Mouse (Mus musculus) myocyte (in vitro differentiated cells): ENCODE measurements at regions not wholly inside any gene's neighbourhood (a gene's known extent, or its start where the extent isn't known, plus 50 kb on each side); places are given as distances from the start of the nearest gene placed in this dataset.
A peak's percentile ranks its signal among the peaks of the same experiment; 100 is the strongest.

Experiments
- H3K27me3 ChIP-seq: one replicate; pipeline ENCODE4 v1.6.1; 2011; ENCODE audit not compliant: control insufficient read depth, insufficient read depth, insufficient read length
- H3K36me3 ChIP-seq: one replicate; pipeline ENCODE4 v1.6.1; 2011; ENCODE audit not compliant: control insufficient read depth, insufficient read depth
- H3K4me2 ChIP-seq: one replicate; pipeline ENCODE4 v1.6.1; 2011; ENCODE audit warnings: low read depth, control low read depth
- H3K4me3 ChIP-seq: one replicate; pipeline ENCODE4 v1.5.1; 2011; ENCODE audit warnings: mild to moderate bottlenecking, control low read depth, moderate library complexity
- H3K79me2 ChIP-seq: one replicate; pipeline ENCODE4 v1.6.1; 2011; ENCODE audit not compliant: control insufficient read depth, insufficient read depth
- H3ac ChIP-seq: one replicate; pipeline ENCODE4 v1.6.1; 2011; ENCODE audit not compliant: control insufficient read depth, insufficient read length
- CEBPB ChIP-seq: IDR thresholded peaks from 2 replicates; pipeline ENCODE4 v1.6.1; 2011; ENCODE audit warnings: mild to moderate bottlenecking, moderate library complexity; ENCODE audit not compliant: poor library complexity, insufficient read depth, severe bottlenecking
- E2F4 ChIP-seq: IDR thresholded peaks from one replicate; pipeline ENCODE4 v1.6.1; 2011; ENCODE audit warnings: mild to moderate bottlenecking, control low read depth, moderate library complexity; ENCODE audit not compliant: insufficient read depth
- MAX ChIP-seq: IDR thresholded peaks from one replicate; pipeline ENCODE4 v1.6.1; 2011; ENCODE audit warnings: low read depth, mild to moderate bottlenecking, control low read depth
- MYOD1 ChIP-seq, 3 experiments: IDR thresholded peaks; one replicate each; pipeline ENCODE4 v1.6.1; 2011; ENCODE audit warnings: control low read depth in 2 of 3, low read depth in 2 of 3, mild to moderate bottlenecking in 2 of 3, moderate library complexity in 1 of 3; ENCODE audit not compliant: insufficient read length in 2 of 3, control insufficient read depth in 1 of 3
- MYOG ChIP-seq, 3 experiments: IDR thresholded peaks; one replicate each; pipeline ENCODE4 v1.6.1; 2011; ENCODE audit warnings: control low read depth in 2 of 3, low read depth in 2 of 3, mild to moderate bottlenecking in 2 of 3; ENCODE audit not compliant: insufficient read length in 2 of 3, control insufficient read depth in 1 of 3, insufficient read depth in 1 of 3
- POLR2A ChIP-seq: IDR thresholded peaks from one replicate; pipeline ENCODE4 v1.6.1; 2011; ENCODE audit warnings: low read depth, mild to moderate bottlenecking, control low read depth, moderate library complexity; ENCODE audit not compliant: insufficient read length
- POLR2AphosphoS2 ChIP-seq: IDR thresholded peaks from one replicate; pipeline ENCODE4 v1.6.1; 2011; ENCODE audit warnings: low read depth, control low read depth; ENCODE audit not compliant: insufficient read length
- REST ChIP-seq: IDR thresholded peaks from one replicate; pipeline ENCODE4 v1.6.1; 2011; ENCODE audit warnings: mild to moderate bottlenecking, control low read depth, moderate library complexity; ENCODE audit not compliant: insufficient read depth, insufficient read length
- SRF ChIP-seq: IDR thresholded peaks from one replicate; pipeline ENCODE4 v1.6.1; 2011; ENCODE audit warnings: low read depth; ENCODE audit not compliant: control insufficient read depth, insufficient read length
- TCF12 ChIP-seq: IDR thresholded peaks from one replicate; pipeline ENCODE4 v1.6.1; 2011; ENCODE audit warnings: mild to moderate bottlenecking, control low read depth; ENCODE audit not compliant: poor library complexity, insufficient read depth, severe bottlenecking
- TCF3 ChIP-seq: IDR thresholded peaks from one replicate; pipeline ENCODE4 v1.6.1; 2011; ENCODE audit warnings: low read depth, control low read depth; ENCODE audit not compliant: insufficient read length
- USF1 ChIP-seq: IDR thresholded peaks from one replicate; pipeline ENCODE4 v1.6.1; 2011; ENCODE audit warnings: low read depth, mild to moderate bottlenecking, control low read depth, moderate library complexity

DNA sequence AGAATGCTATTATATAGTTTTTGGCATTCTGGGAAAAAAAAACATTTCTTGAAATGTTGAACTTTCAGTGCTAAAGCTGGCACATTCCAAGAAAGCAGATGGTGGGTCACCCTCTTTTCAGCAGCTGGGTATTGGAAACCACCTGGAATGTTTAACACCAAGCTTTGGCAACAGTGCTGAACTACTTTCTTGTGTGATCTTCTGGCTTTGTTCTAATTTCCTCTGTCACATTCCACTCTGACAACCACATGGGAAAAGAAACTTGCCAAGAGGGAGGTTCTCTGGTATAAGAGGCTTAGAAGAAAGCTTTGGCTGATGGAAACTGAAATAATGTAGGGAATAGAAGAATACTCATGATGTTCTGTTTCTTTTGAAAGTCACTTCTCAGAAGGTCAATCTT, 920.4 kb upstream of the Tenm4 start:
- no peak overlapping the region for H3ac ChIP-seq
- H3K36me3 ChIP-seq = no peaks in the 10 kb centered on the region
- H3K79me2 ChIP-seq = no peaks in the 10 kb centered on the region
- no peaks in the 10 kb centered on the region for H3K27me3 ChIP-seq
- no peak overlapping the region for H3K4me2 ChIP-seq
- no peak for TF ChIP-seq TCF12
- no peak overlapping the region for H3K4me3 ChIP-seq

DNA sequence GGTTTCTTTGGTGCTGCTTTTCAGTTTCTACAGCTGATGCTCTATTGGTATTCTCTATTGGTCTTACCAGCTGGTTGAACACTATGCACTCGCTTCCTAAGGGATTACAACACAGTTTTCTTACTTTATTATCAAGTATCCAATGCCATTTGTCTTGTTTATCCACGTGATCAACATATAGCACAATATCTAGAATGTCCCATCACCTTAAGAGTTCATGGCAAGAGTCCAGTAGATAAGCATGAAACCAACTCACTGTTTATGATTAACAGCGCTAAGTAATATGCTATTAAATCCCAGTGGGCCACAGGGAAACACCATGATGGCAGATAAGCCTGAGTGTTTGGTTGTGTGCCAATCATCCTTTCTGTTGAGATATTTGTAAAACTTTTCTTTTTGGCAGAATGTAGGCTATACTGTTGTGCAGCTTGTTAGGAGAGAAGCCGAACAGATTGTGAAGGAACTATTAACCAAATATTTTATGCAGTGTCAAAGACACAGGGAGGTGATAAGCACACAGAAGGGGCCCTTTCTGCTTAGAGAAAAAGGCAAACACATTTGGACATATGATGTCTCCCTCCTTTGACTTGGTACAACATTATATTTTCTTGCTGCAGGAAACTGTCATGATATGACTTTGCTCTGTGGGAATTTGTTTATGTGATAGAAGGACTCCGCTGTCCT, 917.0 kb upstream of the Tenm4 start:
- Histone ChIP-seq H3K4me3 (no peak overlapping the region), H3K36me3 (no peaks in the 10 kb centered on the region), H3K4me2 (no peak overlapping the region), H3K79me2 (no peaks in the 10 kb centered on the region), H3K27me3 (no peaks in the 10 kb centered on the region), H3ac (no peak overlapping the region)
- no peak for TF ChIP-seq USF1

- H3K4me2 ChIP-seq = peak overlapping the region; percentile 24
- H3K4me3 ChIP-seq = no peak overlapping the region
- H3K79me2 ChIP-seq = no peaks in the 10 kb centered on the region
- H3K36me3 ChIP-seq = no peaks in the 10 kb centered on the region
- TF ChIP-seq MAX = no peak
- no peak overlapping the region for H3ac ChIP-seq
- H3K27me3 ChIP-seq = no peaks in the 10 kb centered on the region
Observed at GRCm38 (mm10) chr7:95254913-95255312, 916.1 kb upstream of the Tenm4 start.

DNA sequence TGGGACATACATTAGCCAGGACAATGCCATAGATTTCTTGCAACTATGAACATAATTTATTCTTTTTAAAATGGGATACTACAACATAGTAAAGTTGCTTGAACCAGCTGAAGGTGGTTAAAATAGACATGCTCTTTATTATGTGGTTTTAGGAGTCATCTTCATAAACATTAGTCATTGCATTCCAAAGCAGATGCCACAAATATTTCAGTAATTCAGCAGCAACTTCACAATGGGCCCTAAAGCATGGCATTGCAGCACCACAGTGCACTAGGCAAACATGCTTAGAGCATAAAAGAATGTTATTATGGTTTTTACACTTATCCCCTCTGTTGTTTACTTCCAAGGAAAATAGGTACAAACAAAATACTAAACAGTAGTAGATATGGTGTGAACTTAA, 915.3 kb upstream of the Tenm4 start:
- Histone ChIP-seq H3K36me3 (no peaks in the 10 kb centered on the region), H3K4me3 (no peak overlapping the region), H3K4me2 (peak overlapping the region; percentile 24), H3K79me2 (no peaks in the 10 kb centered on the region), H3K27me3 (no peaks in the 10 kb centered on the region), H3ac (no peak overlapping the region)
- TF ChIP-seq MYOG (IDR thresholded peaks at IDR 0.05; ENCODE audit: control insufficient read depth in 1 of 3, insufficient read depth in 1 of 3, insufficient read length in 2 of 3, low read depth in 2 of 3) = no peak
- no peak for TF ChIP-seq E2F4
- no peak for TF ChIP-seq MYOD1 (IDR thresholded peaks at IDR 0.05; ENCODE audit: control insufficient read depth in 1 of 3, insufficient read length in 2 of 3, low read depth in 2 of 3)
- no peak for TF ChIP-seq CEBPB
- TF ChIP-seq SRF = no peak
- TF ChIP-seq POLR2A = no peak
- no peak for TF ChIP-seq POLR2AphosphoS2
- no peak for TF ChIP-seq REST
- TF ChIP-seq TCF12 = no peak
- TF ChIP-seq MAX = no peak
- TF ChIP-seq TCF3 = no peak
- TF ChIP-seq USF1 = no peak

DNA sequence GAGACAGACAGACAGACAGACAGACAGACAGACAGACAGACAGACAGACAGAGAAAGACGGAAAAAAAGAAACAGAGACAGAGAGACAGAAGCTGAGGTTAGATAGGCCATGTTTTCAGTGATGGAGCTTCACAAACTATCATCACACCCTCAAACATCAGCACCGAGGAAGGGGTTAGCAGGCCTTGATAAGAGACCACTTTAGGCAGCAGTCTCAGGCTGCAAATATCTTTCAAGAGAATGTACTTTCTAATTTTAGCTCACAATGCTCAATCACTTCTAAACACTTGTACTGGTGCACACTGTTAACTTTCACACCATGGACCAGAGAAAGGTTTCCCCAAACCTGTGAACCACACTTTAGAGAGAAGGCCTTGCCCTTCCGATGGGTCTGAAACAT, 908.1 kb upstream of the Tenm4 start:
- Histone ChIP-seq H3K79me2 (no peaks in the 10 kb centered on the region), H3K4me2 (no peak overlapping the region), H3K36me3 (no peaks in the 10 kb centered on the region), H3K27me3 (no peaks in the 10 kb centered on the region), H3K4me3 (no peak overlapping the region), H3ac (no peak overlapping the region)
- TF ChIP-seq MYOG (IDR thresholded peaks at IDR 0.05; ENCODE audit: control insufficient read depth in 1 of 3, insufficient read depth in 1 of 3, insufficient read length in 2 of 3, low read depth in 2 of 3) (no peak), POLR2AphosphoS2 (no peak), MAX (no peak), USF1 (no peak), E2F4 (no peak), POLR2A (no peak), MYOD1 (IDR thresholded peaks at IDR 0.05; ENCODE audit: control insufficient read depth in 1 of 3, insufficient read length in 2 of 3, low read depth in 2 of 3) (no peak), CEBPB (no peak), REST (no peak), TCF3 (no peak), TCF12 (no peak), SRF (no peak)

DNA sequence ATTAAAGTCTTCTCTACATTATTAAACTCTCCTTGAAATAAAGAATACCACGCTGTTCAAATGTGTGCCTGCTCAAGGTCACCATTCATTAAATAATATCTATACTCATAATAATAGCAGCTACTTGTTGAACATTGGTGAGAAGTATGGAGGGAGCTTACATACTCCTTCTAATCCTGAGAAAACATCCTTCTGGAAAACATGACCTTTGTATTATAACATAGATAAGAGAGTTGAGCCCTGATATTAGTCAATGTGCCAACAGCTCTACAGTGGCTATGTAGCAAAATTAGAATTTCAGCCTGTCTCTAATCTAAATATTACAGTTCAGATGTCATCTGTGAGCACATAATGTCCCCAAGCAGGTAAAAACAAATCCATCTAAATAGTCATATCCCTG, 893.8 kb upstream of the Tenm4 start:
- no peak for TF ChIP-seq REST
- no peak for TF ChIP-seq USF1
- no peak for TF ChIP-seq TCF12
- no peak for TF ChIP-seq TCF3
- no peak for TF ChIP-seq MAX
- no peak for TF ChIP-seq MYOD1 (IDR thresholded peaks at IDR 0.05; ENCODE audit: control insufficient read depth in 1 of 3, insufficient read length in 2 of 3, low read depth in 2 of 3)
- no peak for TF ChIP-seq E2F4
- TF ChIP-seq CEBPB = no peak
- no peak for TF ChIP-seq POLR2A
- no peak for TF ChIP-seq MYOG (IDR thresholded peaks at IDR 0.05; ENCODE audit: control insufficient read depth in 1 of 3, insufficient read depth in 1 of 3, insufficient read length in 2 of 3, low read depth in 2 of 3)
- no peak for TF ChIP-seq POLR2AphosphoS2
- TF ChIP-seq SRF = no peak
- no peak overlapping the region for H3K4me3 ChIP-seq
- no peaks in the 10 kb centered on the region for H3K79me2 ChIP-seq
- H3K4me2 ChIP-seq = no peak overlapping the region
- no peaks in the 10 kb centered on the region for H3K36me3 ChIP-seq
- H3ac ChIP-seq = no peak overlapping the region
- H3K27me3 ChIP-seq = no peaks in the 10 kb centered on the region
